Mouse (Mus musculus) ES-Bruce4 (cell line): ENCODE results near the gene Mpnd. TPM values are rescaled to one million over a fixed set of nuclear protein-coding genes. Genes with fewer than 3 reads are reported as not detected.

Source experiments
- H3K27ac ChIP-seq: 2 replicates; pipeline ENCODE4 v1.5.1; 2012; ENCODE audit warnings: low read length, inconsistent platforms; ENCODE audit not compliant: insufficient read depth
- H3K27me3 ChIP-seq: 2 replicates; pipeline ENCODE4 v1.6.1; 2012; ENCODE audit warnings: mild to moderate bottlenecking, low read length, inconsistent platforms; ENCODE audit not compliant: control insufficient read depth, poor library complexity, insufficient read depth, severe bottlenecking
- H3K36me3 ChIP-seq: 2 replicates; pipeline ENCODE4 v1.6.1; 2012; ENCODE audit warnings: inconsistent platforms, mild to moderate bottlenecking, low read length, moderate library complexity; ENCODE audit not compliant: control insufficient read depth, poor library complexity, insufficient read depth, severe bottlenecking
- H3K4me1 ChIP-seq: one replicate; pipeline ENCODE4 v1.8.1; 2011; ENCODE audit warnings: low read length; ENCODE audit not compliant: control insufficient read depth, insufficient read depth
- H3K4me3 ChIP-seq: 2 replicates; pipeline ENCODE4 v1.5.1; 2011; ENCODE audit warnings: low read depth, mild to moderate bottlenecking, low read length
- H3K9ac ChIP-seq: 2 replicates; pipeline ENCODE4 v1.6.1; 2012; ENCODE audit warnings: low read depth, mild to moderate bottlenecking, inconsistent platforms; ENCODE audit not compliant: poor library complexity, severe bottlenecking
- H3K9me3 ChIP-seq: replicated peaks from 2 replicates; pipeline ENCODE4 v1.6.1; 2012; ENCODE audit warnings: mild to moderate bottlenecking, low read length, inconsistent platforms; ENCODE audit not compliant: control insufficient read depth, poor library complexity, insufficient read depth, severe bottlenecking
- CTCF ChIP-seq: IDR thresholded peaks from one replicate; pipeline ENCODE4 v1.8.1; 2011; ENCODE audit warnings: low read depth, low read length
- EP300 ChIP-seq: IDR thresholded peaks from 2 replicates; pipeline ENCODE4 v1.6.1; 2011; ENCODE audit warnings: low read depth, low read length; ENCODE audit not compliant: insufficient read depth
- POLR2A ChIP-seq: IDR thresholded peaks from one replicate; pipeline ENCODE4 v1.8.1; 2011; ENCODE audit warnings: low read length; ENCODE audit not compliant: insufficient read depth
- polyA plus RNA-seq: library from polyadenylated mRNA; stranded (reverse); fragments of >200 nt; gene quantifications from 2 replicates; pipeline ENCODE4 v1.2.4, GENCODE M21; 2011; ENCODE audit warnings: low read depth; ENCODE audit not compliant: missing spikeins, insufficient read depth, insufficient read length

Gene Mpnd
- polyA plus RNA-seq, 1 experiment = 69.3 TPM

DNA sequence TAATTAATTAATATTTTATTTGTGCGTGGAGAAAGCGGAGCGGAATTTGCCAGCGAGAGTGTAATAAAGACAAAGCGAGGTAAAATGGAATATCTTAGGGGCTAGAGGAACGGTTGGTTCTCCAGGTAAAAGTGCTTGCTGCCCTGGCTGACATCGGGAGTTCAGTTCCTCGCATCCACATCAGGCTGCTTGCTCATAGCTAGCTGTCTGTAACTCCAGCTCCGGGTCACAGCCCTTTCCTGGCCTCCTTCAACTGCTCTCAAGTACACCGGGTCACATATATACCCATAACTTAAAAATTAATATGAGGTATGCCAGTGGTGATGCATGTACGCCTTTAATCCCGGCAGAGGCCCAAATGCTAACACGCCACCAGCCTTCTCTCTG is 31.4 kb downstream of the Mpnd start:
- peak overlapping the region; percentile 55 for H3K9ac ChIP-seq
- no peaks in the 10 kb centered on the region for H3K9me3 ChIP-seq
- peak overlapping the region; percentile 1; the same call in 1 of the 2 replicates for H3K27ac ChIP-seq
- H3K4me1 ChIP-seq = peaks cover 3% of the 10 kb centered on the region
- no peaks in the 10 kb centered on the region for H3K27me3 ChIP-seq
- H3K4me3 ChIP-seq = peak overlapping the region; percentile 66
- peaks cover 7% of the 10 kb centered on the region; the same call in 1 of the 2 replicates for H3K36me3 ChIP-seq
- TF ChIP-seq CTCF (no peak), EP300 (no peak), POLR2A (no peak)

DNA sequence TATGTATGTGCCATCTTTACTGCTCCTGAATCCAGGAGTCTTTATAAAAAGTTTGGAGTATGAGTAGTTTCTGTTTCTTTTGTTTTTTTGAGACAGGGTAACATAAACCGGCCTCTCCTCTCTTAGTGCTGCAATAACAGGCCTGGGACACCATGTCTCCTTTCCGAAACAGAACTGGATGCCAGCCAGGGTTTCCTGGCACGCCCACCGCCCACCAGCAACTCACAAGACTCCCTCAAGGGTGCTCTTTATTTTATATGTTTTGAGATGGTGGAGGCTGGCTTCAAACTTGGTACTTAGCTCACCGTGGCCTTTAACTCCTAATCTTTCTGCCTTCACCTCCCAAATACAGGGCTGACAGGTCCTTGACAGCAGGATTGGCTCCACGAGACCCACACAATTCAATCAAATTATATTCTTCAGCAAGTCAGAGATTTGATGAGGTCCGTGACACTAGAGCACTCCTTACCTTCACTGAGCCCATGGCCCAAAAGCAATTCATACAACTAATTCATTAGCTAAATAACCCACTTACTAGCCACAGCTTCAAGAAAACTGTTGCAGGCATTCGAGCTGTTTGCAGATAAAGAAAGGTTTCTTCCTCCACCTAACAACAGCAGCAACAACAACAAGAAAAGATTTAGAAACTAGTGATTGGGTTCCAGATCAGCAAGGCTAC is 33.2 kb downstream of the Mpnd start:
- Histone ChIP-seq H3K9me3 (no peaks in the 10 kb centered on the region), H3K27me3 (no peaks in the 10 kb centered on the region), H3K27ac (no peak overlapping the region), H3K4me3 (no peak overlapping the region), H3K4me1 (peaks cover 1% of the 10 kb centered on the region), H3K36me3 (peaks cover 8% of the 10 kb centered on the region), H3K9ac (0 out of 2 replicates have a peak overlapping the region, but pooled peaks have one; percentile 16)
- no peak for TF ChIP-seq EP300
- no peak for TF ChIP-seq POLR2A
- no peak for TF ChIP-seq CTCF

DNA sequence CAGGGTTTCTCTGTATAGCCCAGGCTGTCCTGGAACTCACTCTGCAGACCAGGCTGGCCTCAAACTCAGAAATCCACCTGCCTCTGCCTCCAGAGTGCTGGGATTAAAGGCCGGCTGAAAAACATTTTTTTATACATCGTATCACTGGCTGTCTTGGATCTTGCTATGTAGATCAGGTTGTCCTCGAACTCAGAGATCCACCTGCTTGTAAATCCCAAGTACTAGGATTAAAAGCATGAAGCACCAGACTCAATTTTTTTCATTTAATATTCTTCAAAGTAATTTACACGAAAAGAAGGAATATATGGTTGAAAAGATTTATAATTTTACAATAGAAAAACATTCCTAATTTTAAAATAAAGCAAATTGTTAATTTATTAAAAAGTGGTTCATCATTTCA is 33.8 kb downstream of the Mpnd start:
- no peak overlapping the region for H3K4me3 ChIP-seq
- no peaks in the 10 kb centered on the region for H3K9me3 ChIP-seq
- H3K4me1 ChIP-seq = peaks cover 1% of the 10 kb centered on the region
- H3K9ac ChIP-seq = peak overlapping the region; percentile 66
- H3K36me3 ChIP-seq = peaks cover 10% of the 10 kb centered on the region
- TF ChIP-seq POLR2A (no peak), CTCF (no peak)
- no peak overlapping the region for H3K27ac ChIP-seq
- no peaks in the 10 kb centered on the region for H3K27me3 ChIP-seq

DNA sequence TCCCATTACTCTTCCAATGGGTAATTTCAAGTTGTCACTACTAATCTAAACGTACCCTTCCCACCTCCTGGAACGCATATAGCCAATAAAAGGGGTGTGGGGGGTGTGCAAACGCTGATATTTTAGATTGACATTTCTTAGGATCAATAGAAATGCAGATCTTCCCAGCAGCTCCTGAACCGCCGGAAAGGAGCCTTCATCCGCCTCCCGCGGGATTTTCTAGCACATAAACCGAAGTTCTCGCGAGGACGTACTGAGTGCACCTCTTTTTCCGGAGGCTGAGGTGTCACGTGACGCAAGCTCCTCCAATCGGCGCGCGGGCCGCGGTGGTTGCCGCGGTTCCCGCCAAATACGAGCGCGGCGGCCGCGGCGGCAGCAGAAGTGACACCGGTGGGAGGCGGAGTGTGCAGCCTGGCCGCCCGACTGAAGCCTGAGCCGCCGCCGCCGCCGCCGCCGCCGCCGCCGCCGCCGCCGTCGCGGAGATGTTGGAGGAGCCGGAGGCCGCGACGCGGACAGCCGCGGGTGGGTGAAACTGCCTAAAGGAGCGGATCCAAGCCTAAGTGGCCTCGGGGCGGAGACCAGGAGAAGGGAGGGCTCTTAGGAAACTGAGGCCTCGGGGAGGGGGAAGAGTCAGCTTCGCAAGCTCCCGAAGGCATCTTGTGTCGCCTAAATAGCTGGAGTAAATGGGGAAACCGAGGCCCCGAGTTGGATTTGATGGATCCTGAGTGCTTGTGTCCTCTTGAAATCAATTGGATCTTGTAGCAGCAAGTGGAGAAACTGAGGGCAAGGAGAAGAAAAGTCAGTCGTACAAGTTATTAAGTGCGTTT is 34.7 kb downstream of the Mpnd start, which contains the start of gene Chaf1a:
TSS of gene Chaf1a (plus strand) at position 410 of the 827 bp plus-strand sequence.
- no peaks in the 10 kb centered on the region for H3K9me3 ChIP-seq
- H3K4me1 ChIP-seq = peaks cover 1% of the 10 kb centered on the region
- no peaks in the 10 kb centered on the region for H3K27me3 ChIP-seq
- no peak for TF ChIP-seq EP300
- TF ChIP-seq POLR2A = peak; percentile 67
- TF ChIP-seq CTCF = no peak
- peak within 1 kb of the TSS; percentile 97 for H3K9ac ChIP-seq
- peak within 1 kb of the TSS; percentile 87 for H3K27ac ChIP-seq
- peak within 1 kb of the TSS; percentile 96 for H3K4me3 ChIP-seq
- H3K36me3 ChIP-seq = peaks cover 18% of the 10 kb centered on the region

DNA sequence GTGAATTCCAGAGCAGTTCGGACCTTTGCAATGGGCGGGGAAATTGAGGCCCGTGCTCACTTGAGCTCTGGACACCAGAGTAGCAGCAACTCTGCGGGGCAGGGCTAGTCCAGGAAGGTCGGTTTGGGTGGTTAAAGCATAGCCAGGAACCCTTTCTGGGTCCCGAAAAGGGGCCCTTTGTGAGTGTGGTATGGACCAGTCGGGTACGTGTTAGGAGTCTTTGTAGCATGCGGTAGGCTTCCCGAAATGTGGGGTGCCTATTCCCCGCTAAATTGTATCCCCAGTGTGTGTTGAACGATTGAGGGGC is 35.3 kb downstream of the Mpnd start:
- no peak for TF ChIP-seq CTCF
- TF ChIP-seq EP300 = no peak
- no peak for TF ChIP-seq POLR2A
- Histone ChIP-seq H3K4me1 (peaks cover 1% of the 10 kb centered on the region), H3K27me3 (no peaks in the 10 kb centered on the region), H3K27ac (peak overlapping the region; percentile 87), H3K9ac (peak overlapping the region; percentile 97), H3K36me3 (peaks cover 22% of the 10 kb centered on the region), H3K9me3 (no peaks in the 10 kb centered on the region), H3K4me3 (peak overlapping the region; percentile 96)

DNA sequence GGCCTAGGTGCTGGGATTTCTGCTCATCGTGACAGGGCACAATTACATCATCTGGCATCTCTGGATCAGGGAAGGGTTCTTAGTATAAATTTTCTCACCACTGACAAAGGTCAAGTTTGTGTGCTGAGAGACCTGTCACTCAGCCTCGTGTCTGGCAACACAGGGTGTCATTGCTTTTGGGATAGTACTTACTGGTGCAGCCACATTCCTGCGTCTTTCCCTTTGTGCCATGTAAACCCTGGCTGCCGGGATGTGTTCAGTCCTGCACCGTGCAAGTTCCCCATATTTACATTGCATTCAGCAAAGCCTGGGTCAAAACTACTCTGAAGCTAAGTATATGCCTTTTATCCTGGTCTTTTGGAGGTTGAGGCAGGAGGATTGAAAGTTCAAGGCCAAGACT is 45.9 kb downstream of the Mpnd start:
- Histone ChIP-seq H3K4me3 (no peak overlapping the region), H3K9me3 (no peaks in the 10 kb centered on the region), H3K27me3 (no peaks in the 10 kb centered on the region), H3K27ac (no peak overlapping the region), H3K9ac (no peak overlapping the region), H3K4me1 (no peaks in the 10 kb centered on the region), H3K36me3 (peaks cover 62% of the 10 kb centered on the region)
- TF ChIP-seq EP300 = no peak
- no peak for TF ChIP-seq CTCF
- TF ChIP-seq POLR2A = no peak
